Comparison of ENCODE assay signal across 15 mouse cellular contexts in genomic region chr14:15262996-15263395, GRCm38 (mm10).
"Had no signal": no experiment of that assay in that cellular context is flagged by ENCODE, and none has a peak within 500 bp of the region (broad histone marks: within the 10 kb centered on the region; RNA-seq: fewer than 3 reads in every experiment).

No protein-coding gene starts in this region.

- DNase-seq: kidney, adult 9 months; kidney, postnatal 14 days; kidney, postnatal 4 days; layer of hippocampus, postnatal 36 days; liver; lung, adult 18-20 months; lung, postnatal 10 days; lung, postnatal 36 days; retina, postnatal 1 day; right cerebral cortex, postnatal 25 days; thymus, adult 18-20 months; thymus, postnatal 36 days had no signal

- ATAC-seq: liver, embryonic 12.5 days; midbrain, embryonic 13.5 days; midbrain, embryonic 16.5 days had no signal
